Mouse (Mus musculus) heart, embryonic 16.5 days (tissue): ENCODE measurements around the gene Avpr2. TPM values are rescaled to one million over a fixed set of nuclear protein-coding genes. Genes with fewer than 3 reads are reported as not detected.

Source experiments
- ATAC-seq: fragments of 200-750 bp; cut with Nextera tagmentation; replicated peaks from 2 replicates; pipeline ENCODE4 v1.8.0; 2017; ENCODE audit warnings: moderate number of reproducible peaks; ENCODE audit not compliant: insufficient read depth, low FRiP score; ENCODE audit errors: extremely low read depth
- H3K27ac ChIP-seq: fragments of 300-500 bp; sonication (generic); 2 replicates; pipeline ENCODE4 v1.5.1; 2014; ENCODE audit warnings: mild to moderate bottlenecking, low read length, control low read depth, moderate library complexity
- H3K27me3 ChIP-seq: fragments of 300-500 bp; sonication (generic); 2 replicates; pipeline ENCODE4 v1.6.1; 2014; ENCODE audit warnings: low read length, mixed read lengths; ENCODE audit not compliant: control insufficient read depth, insufficient read depth
- H3K36me3 ChIP-seq: fragments of 300-500 bp; sonication (generic); 2 replicates; pipeline ENCODE4 v1.6.1; 2014; ENCODE audit not compliant: control insufficient read depth, insufficient read depth
- H3K4me1 ChIP-seq: fragments of 300-500 bp; sonication (generic); 2 replicates; pipeline ENCODE4 v1.6.1; 2014; ENCODE audit warnings: low read length, mixed read lengths; ENCODE audit not compliant: control insufficient read depth, insufficient read depth
- H3K4me2 ChIP-seq: fragments of 300-500 bp; sonication (generic); 2 replicates; pipeline ENCODE4 v1.6.1; 2014; ENCODE audit warnings: low read depth, mild to moderate bottlenecking, control low read depth, low read length
- H3K4me3 ChIP-seq: fragments of 300-500 bp; sonication (generic); 2 replicates; pipeline ENCODE4 v1.5.1; 2014; ENCODE audit warnings: mild to moderate bottlenecking, control low read depth, low read length
- H3K9ac ChIP-seq: fragments of 300-500 bp; sonication (generic); 2 replicates; pipeline ENCODE4 v1.6.1; 2014; ENCODE audit warnings: low read length, control low read depth
- H3K9me3 ChIP-seq: fragments of 300-500 bp; sonication (generic); replicated peaks from 2 replicates; pipeline ENCODE4 v1.6.1; 2016; ENCODE audit warnings: low read length; ENCODE audit not compliant: control insufficient read depth
- WGBS: fragments of 180-500 bp; shearing (Covaris S2); extraction: QIAGEN DNeasy Blood & Tissue Kit; methylation state at CpG from one replicate; pipeline ENCODE4 v1.1.7; 2014; 5-methylcytosine and 5-hydroxymethylcytosine counted together
- polyA plus RNA-seq: library from polyadenylated mRNA; unstranded; fragments of >200 nt; fragmentation: Nextera tagmentation; extraction: Ambion mirVana; gene quantifications from 2 replicates; pipeline ENCODE4 v1.2.1, GENCODE M21; 2015

Avpr2 gene
- polyA plus RNA-seq, 1 experiment from 2014 or later, result 0.09 TPM

DNA sequence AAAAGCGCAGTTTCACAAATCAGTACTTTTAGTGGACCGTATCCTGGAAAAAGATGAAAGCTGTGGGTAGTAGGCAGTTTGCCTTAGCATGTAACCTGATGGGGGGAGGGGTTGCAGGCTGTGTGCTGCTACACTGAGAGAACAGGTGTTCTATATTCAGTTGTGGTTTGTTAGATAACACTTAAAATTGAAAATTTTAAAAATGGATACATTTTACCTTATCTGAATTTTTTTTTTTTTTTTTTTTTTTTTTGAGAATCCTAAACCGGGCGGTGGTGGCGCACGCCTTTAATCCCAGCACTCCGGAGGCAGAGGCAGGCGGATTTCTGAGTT is 30.6 kb downstream of the Avpr2 start:
- peaks cover 3% of the 10 kb centered on the region; the same call in 1 of the 2 replicates for H3K4me1 ChIP-seq

DNA sequence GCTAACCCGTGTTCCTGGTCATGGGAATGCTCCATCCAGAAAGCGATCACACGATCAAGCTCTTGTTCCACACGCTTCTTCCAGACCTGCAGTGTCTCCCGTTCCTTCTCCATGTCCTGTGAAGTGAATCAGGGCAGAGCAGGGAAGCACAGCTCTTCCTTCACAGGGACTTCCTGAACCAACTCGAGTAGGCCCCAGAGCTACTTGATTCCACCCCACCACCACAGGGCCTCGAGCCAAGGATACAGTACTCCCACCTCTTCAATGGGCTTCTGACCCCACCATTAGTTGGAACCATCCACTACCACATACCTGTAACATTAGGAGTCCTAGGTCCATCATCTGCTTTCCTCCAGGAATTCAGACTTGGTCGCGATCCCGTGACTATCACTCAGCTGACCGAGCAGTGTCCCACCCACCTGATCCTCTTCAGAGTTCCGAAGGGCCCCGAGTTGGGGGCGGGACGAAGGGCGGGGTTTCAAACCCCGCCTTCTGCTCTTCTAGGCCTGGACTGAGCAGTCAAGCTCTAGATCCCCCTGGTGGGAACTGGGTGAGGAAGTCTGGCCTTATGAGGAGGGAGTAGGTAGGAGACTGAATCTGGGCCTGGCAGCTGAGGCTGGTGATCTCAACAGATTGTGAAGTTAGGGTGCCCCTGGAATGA is 38.6 kb downstream of the Avpr2 start, which contains the start of gene Renbp:
TSS of gene Renbp (minus strand) at position 449 of the 661 bp plus-strand sequence.
- Histone ChIP-seq H3K9ac (peak within 1 kb of the TSS; percentile 54), H3K9me3 (no peaks in the 10 kb centered on the region), H3K27me3 (no peaks in the 10 kb centered on the region), H3K36me3 (no peaks in the 10 kb centered on the region), H3K27ac (peak within 1 kb of the TSS; percentile 23; the same call in 1 of the 2 replicates), H3K4me2 (peak within 1 kb of the TSS; percentile 59), H3K4me3 (peak within 1 kb of the TSS; percentile 51), H3K4me1 (no peaks in the 10 kb centered on the region)
- peak; percentile 90 for ATAC-seq
- 31% methylated on average over 17 of the region's 17 CpGs for WGBS

More for the DNA sequence above, 30.6 kb downstream of the Avpr2 start:
- Histone ChIP-seq H3K4me2 (peak overlapping the region; percentile 73), H3K9ac (peak overlapping the region; percentile 71), H3K4me3 (peak overlapping the region; percentile 67), H3K27me3 (no peaks in the 10 kb centered on the region), H3K9me3 (no peaks in the 10 kb centered on the region), H3K36me3 (0 out of 2 replicates have a peak, but pooled peaks cover 2% of the 10 kb centered on the region), H3K27ac (no peak overlapping the region)
- no peak for ATAC-seq
- WGBS, result 75% methylated on average over 8 of the region's 8 CpGs

DNA sequence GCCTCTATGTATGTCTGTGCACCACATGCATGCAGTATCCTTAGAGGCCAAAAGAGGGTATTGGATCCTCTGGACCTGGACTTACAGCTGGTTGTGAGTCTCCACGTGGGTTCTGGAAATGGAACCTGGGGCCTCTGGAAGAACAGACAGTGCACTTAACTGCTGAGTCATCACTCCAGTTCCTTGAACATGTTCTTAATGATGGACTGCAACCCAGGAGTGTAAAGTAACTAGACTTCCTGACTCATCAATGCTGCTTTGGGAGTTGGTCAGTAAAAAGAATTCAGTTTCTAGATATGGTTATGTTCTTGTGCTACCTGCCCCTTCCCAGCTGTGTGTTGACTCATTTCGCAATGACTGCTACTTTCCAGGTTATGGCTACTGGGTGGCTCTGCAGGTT is 40.0 kb downstream of the Avpr2 start:
- no peaks in the 10 kb centered on the region for H3K27me3 ChIP-seq
- ATAC-seq, result no peak
- WGBS, result 76% methylated on average over 2 of the region's 2 CpGs
- H3K9ac ChIP-seq, result no peak overlapping the region
- H3K36me3 ChIP-seq, result no peaks in the 10 kb centered on the region
- H3K4me1 ChIP-seq, result no peaks in the 10 kb centered on the region
- no peak overlapping the region for H3K4me2 ChIP-seq
- H3K4me3 ChIP-seq, result no peak overlapping the region
- H3K27ac ChIP-seq, result no peak overlapping the region
- H3K9me3 ChIP-seq, result no peaks in the 10 kb centered on the region

DNA sequence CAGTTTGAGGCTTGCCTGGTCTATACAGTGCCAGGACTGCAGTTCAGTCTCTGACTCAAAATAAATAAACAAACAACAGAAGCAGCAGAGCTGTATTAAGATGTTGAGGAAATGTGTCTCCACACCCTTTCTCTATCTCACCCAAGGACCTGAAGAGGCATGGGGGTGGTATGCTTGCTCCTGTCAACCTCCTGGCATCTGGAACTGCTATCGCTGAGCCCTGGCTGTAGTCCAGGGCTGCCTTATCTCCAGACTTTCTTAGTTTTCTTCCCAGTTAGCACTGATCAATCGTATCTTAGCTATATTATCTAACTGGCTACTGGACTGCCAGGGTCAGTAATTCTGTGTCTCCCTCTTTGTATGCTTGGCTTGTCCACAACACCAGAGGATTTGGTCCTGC is 50.0 kb downstream of the Avpr2 start:
- no peaks in the 10 kb centered on the region for H3K9me3 ChIP-seq
- H3K27me3 ChIP-seq, result no peaks in the 10 kb centered on the region
- peaks cover 30% of the 10 kb centered on the region for H3K36me3 ChIP-seq
- ATAC-seq, result no peak
- peaks cover 5% of the 10 kb centered on the region; the same call in 1 of the 2 replicates for H3K4me1 ChIP-seq
- 35% methylated on average over 2 of the region's 2 CpGs for WGBS
- H3K4me2 ChIP-seq, result no peak overlapping the region
- H3K4me3 ChIP-seq, result no peak overlapping the region
- no peak overlapping the region for H3K9ac ChIP-seq
- no peak overlapping the region for H3K27ac ChIP-seq

DNA sequence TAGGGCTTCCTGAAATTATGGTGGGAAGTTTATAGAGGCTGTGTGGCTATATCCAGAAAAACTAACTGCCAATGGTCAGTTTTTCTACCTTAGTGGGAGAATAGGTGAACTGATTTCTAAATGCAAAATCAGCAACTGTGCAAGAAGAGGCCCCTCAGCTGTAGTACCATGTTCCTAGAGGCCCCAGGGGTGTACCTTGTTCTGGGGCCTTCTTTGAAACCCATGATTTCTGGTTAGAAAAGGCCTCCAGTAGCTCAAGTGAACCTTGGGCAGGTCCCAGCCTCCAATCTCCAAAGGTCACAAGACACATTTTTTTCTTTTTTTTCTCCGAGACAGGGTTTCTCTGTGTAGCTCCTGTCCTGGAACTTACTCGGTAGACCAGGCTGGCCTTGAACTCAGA is 50.4 kb downstream of the Avpr2 start:
- ATAC-seq, result no peak
- Histone ChIP-seq H3K4me2 (no peak overlapping the region), H3K27me3 (no peaks in the 10 kb centered on the region), H3K9ac (no peak overlapping the region), H3K9me3 (no peaks in the 10 kb centered on the region), H3K4me1 (peaks cover 5% of the 10 kb centered on the region; the same call in 1 of the 2 replicates), H3K27ac (no peak overlapping the region), H3K36me3 (peaks cover 35% of the 10 kb centered on the region), H3K4me3 (no peak overlapping the region)
- WGBS, result 65% methylated on average over 2 of the region's 2 CpGs

Other genes starting within 250 kb of the Avpr2 start
- gene Pnck, start 232.0 kb upstream of the Avpr2 start, polyA plus RNA-seq, result 9.1 and 11.1 TPM in 2 replicates
- 9.2 and 9.9 TPM in 2 replicates for gene Slc6a8, start 219.0 kb upstream of the Avpr2 start, polyA plus RNA-seq
- 187 and 188 TPM in 2 replicates for gene Bcap31, start 175.9 kb upstream of the Avpr2 start, polyA plus RNA-seq
- gene Abcd1, start 175.5 kb upstream of the Avpr2 start, polyA plus RNA-seq, result 18.0 and 19.4 TPM in 2 replicates
- 0.54 and 0.71 TPM in 2 replicates for gene Plxnb3, start 135.0 kb upstream of the Avpr2 start, polyA plus RNA-seq
- gene Srpk3, start 117.7 kb upstream of the Avpr2 start, polyA plus RNA-seq, result 94.7 and 97.5 TPM in 2 replicates
- gene Idh3g, start 105.2 kb upstream of the Avpr2 start, polyA plus RNA-seq, result 523 and 569 TPM in 2 replicates
- 155 TPM in 2 replicates for gene Ssr4, start 105.1 kb upstream of the Avpr2 start, polyA plus RNA-seq
- gene Pdzd4, start 67.1 kb upstream of the Avpr2 start, polyA plus RNA-seq, result 0.32 and 0.45 TPM in 2 replicates
- gene L1cam, start 4.0 kb downstream of the Avpr2 start, polyA plus RNA-seq, result 0.60 and 0.77 TPM in 2 replicates
- 3.7 and 4.7 TPM in 2 replicates for gene Arhgap4, start 29.8 kb downstream of the Avpr2 start, polyA plus RNA-seq
- gene Naa10, start 29.8 kb downstream of the Avpr2 start, polyA plus RNA-seq, result 89.8 and 97.1 TPM in 2 replicates
- 60.0 and 61.1 TPM in 2 replicates for gene Renbp, start 38.7 kb downstream of the Avpr2 start, polyA plus RNA-seq
- gene Hcfc1, start 74.3 kb downstream of the Avpr2 start, polyA plus RNA-seq, result 27.8 and 28.1 TPM in 2 replicates
- gene Irak1, start 131.8 kb downstream of the Avpr2 start, polyA plus RNA-seq, result 53.0 and 55.9 TPM in 2 replicates
- not detected in 2 replicates for gene Opn1mw, start 235.4 kb downstream of the Avpr2 start, polyA plus RNA-seq
- gene Mecp2, start 243.3 kb downstream of the Avpr2 start, polyA plus RNA-seq, result 11.3 and 11.5 TPM in 2 replicates